Mouse (Mus musculus): Measurements from ENCODE around the gene Map4k4.

Gene Map4k4

DNA sequence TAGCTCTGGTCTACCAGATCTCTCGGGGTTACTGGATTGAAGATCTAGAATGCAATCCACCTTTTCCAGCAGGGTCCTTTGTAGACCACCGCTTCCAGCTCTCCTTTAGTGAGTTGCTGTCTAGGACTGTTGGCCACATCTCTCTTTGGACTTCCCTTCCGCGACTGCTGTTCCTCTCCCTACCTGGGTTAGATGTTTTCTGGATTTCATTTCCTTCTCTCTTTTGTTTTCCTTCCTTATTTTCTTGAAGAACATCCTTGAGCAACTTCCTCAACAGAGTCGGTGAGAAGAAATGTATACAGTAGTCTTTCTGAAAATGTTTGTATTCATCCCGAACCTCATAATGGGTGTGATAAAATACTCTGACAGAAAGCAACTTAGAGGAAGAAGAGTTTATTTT lies 137.1 kb downstream of the Map4k4 start:
- DNase-seq (ENCODE audit: low spot score), result no peak

DNA sequence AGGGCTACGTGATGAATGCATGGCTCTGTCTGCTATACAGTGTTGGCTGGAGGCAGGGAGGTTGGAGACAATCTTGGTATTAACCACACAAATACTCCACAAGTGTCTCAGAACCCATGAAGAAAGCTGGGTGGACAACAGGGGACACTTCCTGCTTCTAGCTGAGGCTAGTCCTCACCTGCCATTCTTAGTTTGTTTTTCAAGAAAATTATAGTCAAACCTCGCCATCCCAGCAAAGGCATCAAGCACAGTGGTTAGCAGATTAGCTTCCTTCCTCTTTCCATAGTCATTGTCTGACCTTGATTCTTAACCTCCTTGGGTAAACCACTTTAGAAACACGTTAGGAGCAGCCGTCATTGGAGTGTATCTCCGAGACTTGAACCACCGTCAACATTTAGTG lies 145.0 kb downstream of the Map4k4 start:
- DNase-seq (ENCODE audit: low spot score), result no peak

DNA sequence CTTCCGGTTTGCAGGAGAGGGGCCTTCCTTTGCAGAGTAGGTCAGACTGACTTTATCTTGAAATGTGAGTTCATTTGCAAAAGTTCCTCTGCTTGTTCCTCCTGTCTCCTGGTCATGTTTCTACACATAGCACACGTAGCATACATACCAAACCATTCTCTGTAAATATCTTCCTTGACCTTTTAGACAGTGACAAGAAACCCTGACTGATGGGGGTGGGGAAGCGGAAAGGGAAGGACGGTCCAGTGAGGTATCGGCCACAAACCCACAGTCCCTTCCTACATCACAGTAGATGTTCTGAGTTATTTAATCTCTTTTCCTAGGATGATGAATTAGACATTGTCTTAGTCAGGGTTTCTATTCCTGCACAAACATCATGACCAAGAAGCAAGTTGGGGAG lies 145.9 kb downstream of the Map4k4 start:
- DNase-seq (ENCODE audit: low spot score), result no peak

DNA sequence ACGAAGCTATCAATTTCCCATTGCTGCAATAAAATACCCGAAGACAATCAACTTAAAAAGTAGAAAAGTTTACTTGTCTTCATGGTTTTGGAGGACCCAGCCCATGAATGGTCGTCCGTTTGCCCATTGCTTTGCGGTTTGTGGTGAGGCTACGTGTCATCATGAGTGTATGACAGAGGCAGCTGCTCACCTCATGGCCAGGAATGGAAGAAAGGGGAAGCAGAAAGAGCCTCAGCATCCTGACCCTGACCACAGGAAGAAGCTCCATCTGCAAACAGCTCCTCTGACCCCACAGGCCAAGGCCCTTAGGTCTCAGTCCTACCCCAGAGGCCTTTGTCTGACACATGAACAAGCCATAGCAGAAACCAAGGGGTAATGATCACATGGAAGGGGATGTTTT lies 150.4 kb downstream of the Map4k4 start:
- DNase-seq (ENCODE audit: low spot score), result no peak

DNA sequence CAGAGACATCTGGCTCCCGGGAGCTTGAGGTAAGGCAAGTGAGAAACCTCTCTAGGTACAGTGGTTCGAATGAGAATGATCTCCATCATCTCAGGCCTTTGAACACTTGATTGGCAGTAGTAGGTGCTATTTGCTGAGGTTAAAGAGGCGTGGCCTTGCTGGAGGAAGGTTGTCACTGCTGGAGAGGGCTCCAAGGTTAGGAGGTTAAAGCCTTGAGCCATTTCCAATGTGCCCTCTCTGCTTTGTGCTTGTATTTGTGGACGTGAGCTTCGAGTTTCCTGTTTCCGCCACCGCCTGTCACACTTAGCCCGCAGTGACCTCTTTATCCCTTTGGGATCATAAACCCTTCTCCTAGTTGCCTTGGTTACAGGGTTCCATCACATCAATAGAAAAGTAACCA lies 151.4 kb downstream of the Map4k4 start:
- no peak for DNase-seq (ENCODE audit: low spot score)

DNA sequence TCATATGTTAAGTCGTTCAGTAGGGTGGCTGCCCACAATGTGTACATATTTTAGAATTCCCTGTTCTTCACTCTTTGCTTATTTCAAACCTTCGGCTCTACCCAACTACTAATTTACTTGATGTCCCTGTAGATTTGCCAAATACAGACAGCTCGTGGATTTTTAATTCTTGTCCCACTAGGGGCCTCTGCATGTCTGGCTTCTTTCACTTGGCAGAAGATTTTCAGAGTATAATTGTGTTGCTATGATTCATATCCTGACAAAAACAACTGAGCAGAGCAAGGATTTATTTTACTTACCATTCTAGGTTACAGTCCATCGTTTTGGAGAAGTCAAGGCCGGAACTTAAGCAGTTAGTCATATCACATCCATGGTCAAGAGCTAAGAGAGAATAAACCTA lies 152.4 kb downstream of the Map4k4 start:
- DNase-seq (ENCODE audit: low spot score), result no peak

DNA sequence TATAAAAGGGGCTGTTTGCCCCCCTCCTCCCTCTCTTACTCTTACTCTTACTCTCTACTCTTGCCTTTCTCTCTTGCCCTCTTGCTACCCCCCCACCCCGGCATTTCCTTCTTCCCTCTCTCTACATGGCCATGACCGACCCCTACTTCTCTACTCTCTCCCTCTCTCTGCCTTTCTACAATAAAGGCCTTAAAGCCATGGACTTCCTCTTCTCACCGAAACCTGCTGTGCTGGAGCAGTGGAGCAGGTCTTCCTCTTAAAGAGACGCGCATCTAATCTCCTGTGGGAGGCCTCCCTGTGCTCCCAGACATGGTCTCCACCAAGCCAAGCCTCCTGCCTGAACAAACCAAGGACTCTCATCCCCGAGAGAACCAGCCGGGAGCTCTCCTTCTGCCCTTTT lies 154.3 kb downstream of the Map4k4 start:
- no peak for DNase-seq (ENCODE audit: low spot score)

DNA sequence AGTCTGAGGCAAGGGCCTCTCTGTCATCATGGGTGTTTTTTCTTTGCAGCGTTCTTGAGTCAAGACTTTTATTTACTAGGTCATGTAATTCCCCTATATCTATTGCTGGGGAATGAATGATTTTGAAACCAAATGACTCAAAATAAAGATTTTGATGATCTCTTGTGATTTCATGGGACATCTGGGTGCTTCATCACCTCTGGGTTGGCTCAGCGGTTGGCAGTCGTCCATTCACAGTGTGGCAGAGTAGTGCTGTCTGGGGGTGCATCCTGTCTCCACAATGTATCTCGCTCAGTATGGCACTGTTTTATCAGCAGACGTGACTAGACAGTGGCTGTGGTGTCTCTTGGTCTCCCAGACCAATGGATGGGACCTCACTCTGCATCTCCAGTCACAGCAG lies 155.2 kb downstream of the Map4k4 start:
- DNase-seq (ENCODE audit: low spot score), result no peak

DNA sequence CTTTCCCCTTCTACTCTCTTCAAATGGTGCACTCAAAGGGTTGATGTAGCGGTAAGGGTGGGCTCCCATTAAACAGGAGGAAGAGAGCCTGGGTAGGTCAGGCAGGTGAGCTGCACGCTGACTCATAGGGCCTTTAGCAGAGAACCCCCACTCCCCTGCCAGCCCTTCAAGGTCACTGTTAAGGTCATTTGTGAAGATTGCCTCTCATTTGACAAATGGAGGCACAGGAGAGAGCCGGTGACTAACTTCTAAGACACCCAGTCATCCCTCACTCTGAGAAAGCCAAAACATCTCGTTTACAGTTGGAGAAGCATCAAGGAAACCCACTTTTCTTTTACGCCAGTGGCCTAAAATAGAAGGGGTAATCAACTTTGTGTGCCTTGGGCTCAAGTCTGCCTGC lies 156.6 kb downstream of the Map4k4 start:
- DNase-seq (ENCODE audit: low spot score), result no peak

DNA sequence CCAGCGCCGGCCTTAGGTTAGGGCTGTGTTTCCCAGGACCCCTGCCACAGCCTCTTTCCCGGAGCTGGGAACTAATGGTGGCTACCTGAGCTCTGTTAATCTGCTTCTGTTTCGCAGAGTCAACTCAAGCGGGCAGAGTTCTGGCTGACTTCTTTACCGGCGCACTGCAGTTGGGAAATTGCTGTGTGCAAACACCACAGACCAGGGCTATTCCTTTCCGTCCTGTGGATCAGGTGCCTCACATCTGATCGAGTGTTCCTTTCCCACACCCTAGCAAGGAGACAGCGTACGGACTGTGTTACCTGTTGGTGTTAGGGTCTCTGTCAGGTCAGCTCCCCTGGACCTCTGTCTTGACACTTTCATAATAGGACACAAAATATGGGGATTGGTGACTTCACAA lies 157.3 kb downstream of the Map4k4 start:
- no peak for DNase-seq (ENCODE audit: low spot score)

DNA sequence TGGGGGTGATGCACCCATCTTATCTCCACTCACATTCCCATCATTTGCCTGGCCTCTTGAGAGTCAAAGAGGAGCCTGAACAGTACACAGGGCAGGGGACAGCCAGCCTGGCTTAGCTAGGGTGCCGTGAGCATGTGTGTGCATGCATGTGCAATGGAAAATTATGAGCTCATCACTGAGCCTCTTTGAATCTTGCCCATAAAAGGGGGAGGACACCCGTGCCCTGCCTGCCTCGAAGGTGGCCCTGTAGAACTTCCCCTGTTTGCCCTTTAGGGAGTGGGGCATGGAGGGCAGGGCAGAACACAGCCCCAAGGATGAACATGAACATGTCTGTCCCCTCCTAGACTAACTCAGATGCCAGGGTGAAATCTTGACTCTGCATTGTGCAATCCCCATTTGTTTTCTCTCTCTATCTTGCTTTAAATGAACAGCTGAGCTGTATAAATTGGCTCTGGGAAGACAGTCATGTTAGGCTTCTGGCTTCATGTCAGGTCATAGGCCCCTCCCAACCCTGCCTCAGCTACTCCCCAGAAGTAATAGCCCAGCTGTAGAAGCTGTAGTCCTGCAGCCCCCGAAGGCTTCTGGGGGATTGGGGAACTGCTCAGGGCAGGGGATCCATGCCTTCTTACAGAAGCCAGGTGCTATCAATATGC lies 158.5 kb downstream of the Map4k4 start:
- no peak for DNase-seq (ENCODE audit: low spot score)

DNA sequence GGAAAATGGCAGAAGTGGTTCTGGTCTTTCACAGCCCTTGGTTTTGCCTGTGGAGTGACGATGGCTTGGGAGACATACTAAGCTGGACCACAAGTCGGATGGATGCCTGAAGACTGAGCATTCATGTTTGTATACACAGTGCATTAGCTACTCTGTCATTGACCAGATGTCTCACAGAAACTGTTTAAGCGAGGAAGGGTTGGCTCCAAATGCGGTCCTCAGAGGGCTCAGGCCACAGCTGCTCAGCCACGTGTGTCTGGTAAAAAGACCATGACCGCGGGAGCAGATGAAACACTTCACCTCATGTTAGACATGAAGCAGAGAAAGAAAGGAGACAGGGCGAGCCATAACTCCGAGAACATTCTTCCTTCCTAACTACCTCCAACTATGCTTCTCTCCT lies 160.6 kb downstream of the Map4k4 start:
- no peak for DNase-seq (ENCODE audit: low spot score)

DNA sequence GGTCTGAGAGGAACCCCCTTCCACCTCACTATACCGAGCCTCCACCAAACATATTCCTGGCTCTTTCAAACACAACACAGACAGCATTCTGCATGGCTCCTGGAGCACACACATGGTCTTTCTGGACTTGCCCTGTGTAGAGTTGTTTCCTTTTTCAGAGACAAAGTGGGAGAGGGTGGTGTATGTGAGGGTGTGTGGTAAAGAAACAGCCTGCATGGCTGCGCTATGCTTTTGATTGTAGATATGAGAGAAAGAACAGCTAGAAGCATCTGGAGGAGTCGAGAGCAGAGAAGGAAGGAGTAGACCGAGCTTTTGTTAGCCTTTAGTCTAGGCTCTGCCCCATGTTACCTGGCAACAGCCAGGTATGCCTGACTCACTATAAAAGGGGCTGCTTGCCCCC lies 162.7 kb downstream of the Map4k4 start:
- no peak for DNase-seq (ENCODE audit: low spot score)

DNA sequence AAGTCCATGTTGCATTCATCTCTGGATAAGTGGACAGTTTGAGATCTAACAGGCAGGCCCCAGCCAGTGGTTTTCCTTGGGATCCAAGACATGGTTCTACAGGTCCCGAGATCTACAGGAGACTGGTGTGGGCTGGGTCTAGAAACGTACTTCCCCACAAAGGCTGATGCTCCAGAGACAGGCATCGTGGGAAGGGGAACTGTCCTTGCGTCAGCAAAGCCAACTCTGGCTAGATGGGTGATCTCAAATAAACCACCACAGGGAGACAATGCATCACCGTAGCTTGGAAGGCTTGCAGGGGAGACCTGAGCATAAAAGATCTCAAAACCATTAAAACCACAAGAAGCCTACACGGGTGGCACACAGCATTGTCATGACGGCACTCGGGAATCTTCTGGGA lies 163.8 kb downstream of the Map4k4 start:
- no peak for DNase-seq (ENCODE audit: low spot score)

DNA sequence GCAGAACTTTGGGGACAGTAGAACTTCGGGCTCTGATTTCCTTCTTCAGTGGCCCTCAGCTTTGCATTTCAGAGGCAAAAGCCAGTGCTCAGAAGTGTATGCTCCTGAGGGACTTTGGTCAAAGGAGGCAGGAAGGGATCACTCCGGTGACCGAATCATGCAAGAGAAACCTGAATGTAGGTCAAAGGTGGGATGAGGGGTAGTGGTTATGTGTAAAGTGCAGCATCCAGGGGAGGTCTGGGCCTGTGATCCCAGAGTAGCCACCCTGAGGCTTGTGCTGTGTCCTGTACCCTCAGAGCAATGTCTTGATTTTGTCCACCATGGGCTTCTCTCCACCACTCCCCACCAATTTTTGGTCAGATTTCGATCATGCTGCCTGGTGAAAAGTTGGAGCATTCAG lies 171.8 kb downstream of the Map4k4 start:
- DNase-seq (ENCODE audit: low spot score), result no peak

DNA sequence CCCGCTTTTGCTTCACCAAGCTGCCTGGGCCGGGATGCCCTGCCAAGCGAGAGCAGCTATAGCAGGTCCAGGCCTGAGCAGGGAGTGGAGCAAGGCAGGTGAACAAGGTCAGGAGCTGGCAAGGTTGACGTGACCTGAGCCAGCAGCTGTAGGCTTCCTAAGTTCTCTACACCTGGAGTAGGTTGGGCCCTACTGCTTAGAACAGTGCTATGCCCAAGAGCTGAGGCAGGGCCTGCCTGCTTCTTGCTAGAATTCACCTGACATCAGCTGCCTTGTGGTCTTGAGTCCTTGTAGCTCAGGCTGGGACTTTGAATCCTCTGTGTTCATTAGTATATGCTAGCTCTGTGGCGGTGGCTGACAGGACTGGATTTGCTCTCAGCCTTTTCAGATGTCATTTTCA lies 173.1 kb downstream of the Map4k4 start, which contains the start of gene Il1r2:
Gene Il1r2, plus strand, starts transcription at position 301 of the 400 bp plus-strand sequence.
- no peak for DNase-seq (ENCODE audit: low spot score)
